Mouse (Mus musculus) spleen, postnatal 36 days (tissue): Measurements from ENCODE around the gene Fer1l5.
A peak's percentile ranks its signal among the peaks of the same experiment; 100 is the strongest.

Experiments
- DNase-seq, 2 experiments: peaks; one replicate each; pipeline ENCODE4 v3.0.0; 2022; ENCODE audit warnings: low spot score in 2 of 2, mixed read lengths in 1 of 2

Fer1l5 gene

GRCm38 (mm10) chr1:36371934-36372845, at the start of gene Fer1l5:
Gene Fer1l5, plus strand, starts transcription at chr1:36372291.
- DNase-seq = no peak

- DNase-seq = no peak
Observed at GRCm38 (mm10) chr1:36323076-36323475, 49.0 kb upstream of the Fer1l5 start.

GRCm38 (mm10) chr1:36323746-36324448, 48.2 kb upstream of the Fer1l5 start:
- peak; percentile 29 to 45 for DNase-seq

GRCm38 (mm10) chr1:36325900-36326321, 46.2 kb upstream of the Fer1l5 start:
- DNase-seq = no peak

GRCm38 (mm10) chr1:36326815-36327214, 45.3 kb upstream of the Fer1l5 start:
- DNase-seq = no peak

- DNase-seq = no peak
Observed at GRCm38 (mm10) chr1:36331743-36332142, 40.3 kb upstream of the Fer1l5 start.

GRCm38 (mm10) chr1:36332955-36333887, 38.9 kb upstream of the Fer1l5 start:
- no peak for DNase-seq

GRCm38 (mm10) chr1:36342547-36342946, 29.5 kb upstream of the Fer1l5 start:
- no peak for DNase-seq

GRCm38 (mm10) chr1:36352351-36352750, 19.7 kb upstream of the Fer1l5 start:
- no peak for DNase-seq

- no peak for DNase-seq
Observed at GRCm38 (mm10) chr1:36356955-36357695, 15.0 kb upstream of the Fer1l5 start.

GRCm38 (mm10) chr1:36367698-36368097, 4.4 kb upstream of the Fer1l5 start:
- no peak for DNase-seq

GRCm38 (mm10) chr1:36368112-36368968, 3.8 kb upstream of the Fer1l5 start:
- peak in 1 of 2 experiments; percentile 43 for DNase-seq

- DNase-seq = peak; percentile 81 to 86
Observed at GRCm38 (mm10) chr1:36368969-36369645, 3.0 kb upstream of the Fer1l5 start, which contains the start of gene Kansl3. Gene Kansl3, minus strand, starts transcription at chr1:36369181.

- no peak for DNase-seq
Observed at GRCm38 (mm10) chr1:36370918-36371317, 1.2 kb upstream of the Fer1l5 start.

GRCm38 (mm10) chr1:36378880-36379279, 6.8 kb downstream of the Fer1l5 start:
- no peak for DNase-seq

- DNase-seq = no peak
Observed at GRCm38 (mm10) chr1:36379582-36379981, 7.5 kb downstream of the Fer1l5 start.

GRCm38 (mm10) chr1:36397041-36397440, 24.9 kb downstream of the Fer1l5 start:
- DNase-seq = no peak

GRCm38 (mm10) chr1:36401509-36401908, 29.4 kb downstream of the Fer1l5 start:
- DNase-seq = no peak

- no peak for DNase-seq
Observed at GRCm38 (mm10) chr1:36404531-36404930, 32.4 kb downstream of the Fer1l5 start.
